Mouse (Mus musculus): ENCODE results near the gene Tmem255b.

DNA sequence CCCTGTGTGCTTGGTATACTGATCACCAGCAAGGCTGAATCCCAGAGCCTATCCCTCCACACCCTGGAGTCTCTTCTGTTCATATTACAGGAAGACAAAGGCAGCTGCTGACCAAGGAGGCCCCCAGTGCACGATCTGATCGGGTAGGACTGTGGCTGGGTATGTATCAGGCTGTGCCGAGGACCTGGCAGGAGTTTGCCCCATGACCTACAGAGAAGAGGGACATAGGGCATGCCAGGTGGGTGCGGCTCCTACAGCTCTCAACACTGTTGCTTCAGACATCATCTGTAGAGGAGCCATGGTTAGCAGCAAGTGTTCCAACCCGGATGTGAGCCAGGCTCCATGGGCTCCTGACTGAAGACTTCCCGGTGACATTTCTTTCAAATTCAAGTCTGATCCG, 41.1 kb upstream of the Tmem255b start:
- TF ChIP-seq CTCF (IDR thresholded peaks at IDR 0.05; ENCODE audit: extremely low read depth, insufficient read depth, low read length) (no peak), POLR2A (IDR thresholded peaks at IDR 0.05; ENCODE audit: extremely low read depth, insufficient read depth, low read length) (no peak)
